34 mouse cellular contexts compared by ENCODE assay signal in the genomic region with DNA sequence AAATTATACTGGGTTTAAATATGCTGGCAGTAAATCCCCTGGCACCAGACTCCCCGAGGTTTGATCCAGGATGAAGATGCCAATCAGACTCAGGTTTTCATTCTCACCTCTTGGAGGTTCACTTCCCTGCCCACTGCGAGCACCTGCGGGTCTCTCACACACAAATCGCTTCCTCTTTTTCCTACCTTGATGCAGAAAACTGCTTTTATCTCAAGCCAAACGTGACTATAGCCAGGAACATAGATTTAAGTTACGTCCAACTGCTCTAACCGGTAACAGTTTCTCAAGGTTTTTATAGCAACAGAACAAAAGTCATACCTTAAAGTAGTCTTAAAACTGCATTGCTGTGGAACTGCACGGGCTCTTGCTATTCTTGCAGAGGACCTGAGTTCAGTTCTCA. TPM values are rescaled to one million over a fixed set of nuclear protein-coding genes. Genes with fewer than 3 reads are reported as not detected.
"Had no signal": no experiment of that assay in that cellular context is flagged by ENCODE, and none has a peak within 500 bp of the region (broad histone marks: within the 10 kb centered on the region; RNA-seq: fewer than 3 reads in every experiment).

No protein-coding gene starts in this region.

- H3K27me3 ChIP-seq: heart, embryonic 12.5 days; heart, embryonic 13.5 days; heart, embryonic 15.5 days; hindbrain, embryonic 12.5 days; hindbrain, embryonic 13.5 days; hindbrain, embryonic 15.5 days; intestine, embryonic 15.5 days; kidney, embryonic 15.5 days had no signal

- H3K27ac ChIP-seq: heart, embryonic 10.5 days; heart, embryonic 13.5 days; heart, embryonic 15.5 days; hindbrain, embryonic 10.5 days; hindbrain, embryonic 12.5 days; hindbrain, embryonic 13.5 days; hindbrain, embryonic 14.5 days; hindbrain, embryonic 15.5 days; hindbrain, postnatal 0 days; intestine, embryonic 15.5 days; kidney, embryonic 15.5 days; kidney, postnatal 0 days; layer of hippocampus, adult 2 months had no signal

- ATAC-seq: hindbrain, embryonic 16.5 days; hindbrain, postnatal 0 days; inflammation-experienced regulatory T-cells, adult 6 months; intestine, embryonic 15.5 days; intestine, embryonic 16.5 days; intestine, postnatal 0 days had no signal

- H3K4me3 ChIP-seq: heart, embryonic 10.5 days; heart, embryonic 12.5 days; heart, embryonic 13.5 days; heart, embryonic 15.5 days; hindbrain, embryonic 10.5 days; hindbrain, embryonic 12.5 days; hindbrain, embryonic 13.5 days; hindbrain, embryonic 15.5 days; intestine, embryonic 15.5 days; kidney, embryonic 15.5 days; layer of hippocampus, adult 2 months had no signal

- H3K4me1 ChIP-seq: heart, embryonic 10.5 days; heart, embryonic 12.5 days; heart, embryonic 13.5 days; heart, embryonic 15.5 days; hindbrain, embryonic 10.5 days; hindbrain, embryonic 12.5 days; hindbrain, embryonic 13.5 days; hindbrain, embryonic 15.5 days; intestine, embryonic 15.5 days; kidney, embryonic 15.5 days had no signal

- H3K9ac ChIP-seq: heart, embryonic 12.5 days; heart, embryonic 13.5 days; heart, embryonic 15.5 days; hindbrain, embryonic 12.5 days; hindbrain, embryonic 13.5 days; hindbrain, embryonic 14.5 days; hindbrain, embryonic 15.5 days; intestine, embryonic 15.5 days; kidney, embryonic 15.5 days had no signal

- H3K9me3 ChIP-seq: heart, embryonic 10.5 days; heart, embryonic 13.5 days; heart, embryonic 15.5 days; hindbrain, embryonic 10.5 days; hindbrain, embryonic 12.5 days; hindbrain, embryonic 13.5 days; hindbrain, embryonic 15.5 days; intestine, embryonic 15.5 days; kidney, embryonic 15.5 days had no signal

- DNase-seq: heart, postnatal 10 days; heart, postnatal 14 days; heart, postnatal 36 days; heart, postnatal 4 days; kidney, adult 11 months; kidney, adult 18-20 months; kidney, adult 2 months; kidney, adult 8-10 months; kidney, adult 9 months; kidney, postnatal 10 days; kidney, postnatal 14 days; kidney, postnatal 25 days; kidney, postnatal 36 days; kidney, postnatal 4 days; layer of hippocampus, adult 9-11 months; layer of hippocampus, postnatal 36 days had no signal

- H3K36me3 ChIP-seq: heart, embryonic 10.5 days; heart, embryonic 12.5 days; heart, embryonic 13.5 days; heart, embryonic 15.5 days; hindbrain, embryonic 10.5 days; hindbrain, embryonic 12.5 days; hindbrain, embryonic 13.5 days; hindbrain, embryonic 15.5 days; intestine, embryonic 15.5 days; kidney, embryonic 15.5 days had no signal

RNA-seq across cellular contexts. Expression of a gene that starts 16.8 kb away (rescaled TPM):
- polyA plus RNA-seq: hindbrain, embryonic 10.5 days had no signal
